Mouse (Mus musculus): Measurements from ENCODE around the gene Nt5e.
"Not testable (repeated sequence)": the region's sequence is repeated elsewhere in the genome, so short reads cannot be mapped to it uniquely, and the experiment has no call there.

Gene Nt5e

DNA sequence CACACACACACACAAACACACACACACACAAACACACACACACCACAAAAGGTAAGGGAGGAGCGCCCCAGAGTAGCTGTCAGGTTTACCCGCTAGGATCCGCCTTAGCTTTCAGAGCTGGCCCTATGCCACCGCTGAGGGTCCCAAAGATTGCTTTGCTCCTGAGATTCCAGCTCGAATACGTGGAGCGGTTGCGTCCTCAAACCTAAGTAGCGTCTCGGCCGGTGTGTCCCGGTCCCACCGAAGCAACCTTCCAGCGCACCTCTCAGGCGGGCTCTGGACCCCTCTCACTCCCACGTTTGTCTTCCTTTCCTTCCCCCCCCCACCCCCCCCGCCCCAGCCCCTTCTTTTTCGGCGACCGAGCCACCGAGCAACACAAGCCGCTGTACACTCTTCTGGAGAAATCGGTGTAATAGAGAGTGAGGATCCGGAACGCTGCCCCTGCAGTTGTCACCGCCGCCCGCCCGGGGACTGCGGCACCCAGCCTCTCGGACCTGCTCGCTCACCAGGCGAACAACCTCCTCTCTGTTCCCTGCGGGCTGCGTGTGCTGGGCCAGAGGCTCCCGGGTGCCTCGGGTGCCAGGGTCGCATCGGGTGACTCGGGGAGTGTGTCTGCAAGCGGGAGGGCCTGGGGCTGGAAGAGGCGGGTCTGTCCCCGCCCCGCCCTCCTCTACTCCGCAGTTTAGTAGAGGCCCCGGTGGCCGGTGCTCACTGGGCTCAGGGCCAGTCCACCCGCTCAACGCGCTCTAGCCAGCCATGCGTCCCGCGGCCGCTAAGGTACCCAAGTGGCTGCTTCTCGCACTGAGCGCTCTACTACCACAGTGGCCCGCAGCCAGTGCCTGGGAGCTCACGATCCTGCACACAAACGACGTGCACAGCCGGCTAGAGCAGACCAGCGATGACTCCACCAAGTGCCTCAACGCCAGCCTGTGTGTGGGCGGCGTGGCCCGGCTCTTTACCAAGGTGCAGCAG, at the start of gene Nt5e:
TSS of gene Nt5e (plus strand) at position 268 of the 972 bp plus-strand sequence.
- peak; percentile 70 for DNase-seq (ENCODE audit: low spot score)

DNA sequence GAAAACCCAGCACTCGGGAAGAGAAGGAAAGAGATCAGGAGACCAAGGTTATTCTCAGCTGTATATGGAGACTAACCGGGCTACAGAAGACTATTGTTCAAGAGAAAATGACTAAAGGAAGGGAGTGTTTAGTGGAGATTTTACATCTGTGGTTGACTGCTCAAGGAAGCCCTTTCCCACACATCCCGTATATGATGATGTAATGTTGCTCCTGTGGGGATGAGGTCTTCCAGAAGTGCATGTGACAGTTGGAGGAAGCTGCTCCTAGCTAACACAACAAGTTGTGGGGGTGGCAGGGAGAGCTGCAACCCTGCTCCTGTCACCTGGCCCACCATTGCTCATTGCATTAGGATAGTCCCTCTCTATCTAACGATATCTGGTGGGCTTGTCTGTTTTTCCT, 49.4 kb upstream of the Nt5e start:
- DNase-seq (ENCODE audit: low spot score): no peak

DNA sequence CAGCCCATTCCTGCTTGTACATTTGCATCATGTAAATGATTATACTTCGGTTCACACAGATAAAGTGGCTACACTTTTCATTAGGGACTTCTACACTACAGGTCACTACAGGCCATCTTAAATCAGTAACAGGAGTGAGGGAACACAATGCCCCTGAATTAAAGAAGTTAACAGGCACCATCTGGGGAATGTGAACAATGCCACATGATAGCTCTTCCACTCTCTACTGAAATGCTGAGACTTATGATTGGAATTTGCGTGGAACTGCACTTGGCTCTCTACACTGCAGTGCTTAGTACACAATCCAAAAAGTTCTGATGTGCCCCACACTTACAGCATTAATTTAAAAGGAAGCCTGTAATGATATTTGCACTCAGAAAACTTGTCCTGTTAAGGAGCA, 47.3 kb upstream of the Nt5e start:
- no peak for DNase-seq (ENCODE audit: low spot score)

DNA sequence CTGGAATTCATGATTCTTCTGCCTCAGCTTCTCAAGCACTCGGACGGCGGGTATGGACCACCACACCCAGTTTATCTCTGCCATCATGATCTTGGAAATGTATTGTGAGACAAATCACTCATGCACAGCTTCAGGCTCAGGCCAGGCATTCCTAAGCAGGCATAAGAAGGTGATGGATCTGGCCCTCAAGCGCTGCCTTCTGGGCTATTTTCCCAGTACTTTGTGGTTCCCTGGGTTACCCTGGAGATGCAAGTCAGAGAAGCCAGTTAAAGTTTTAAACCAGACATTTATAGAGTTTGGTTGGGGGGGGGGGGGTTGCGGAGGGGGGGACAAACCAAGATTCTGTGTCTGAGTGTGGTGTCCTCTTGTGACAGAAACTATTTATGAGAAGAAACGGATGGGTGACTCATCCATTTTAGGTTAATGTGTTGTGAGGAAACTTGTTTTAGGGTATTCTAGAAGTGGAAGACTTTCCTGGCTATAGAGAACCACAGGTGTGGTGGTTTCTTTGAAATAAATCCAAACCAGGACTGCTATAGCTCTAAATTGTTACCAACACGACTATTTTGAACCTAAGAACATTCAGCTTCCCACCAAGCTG, 37.3 kb upstream of the Nt5e start:
- no peak for DNase-seq (ENCODE audit: low spot score)

DNA sequence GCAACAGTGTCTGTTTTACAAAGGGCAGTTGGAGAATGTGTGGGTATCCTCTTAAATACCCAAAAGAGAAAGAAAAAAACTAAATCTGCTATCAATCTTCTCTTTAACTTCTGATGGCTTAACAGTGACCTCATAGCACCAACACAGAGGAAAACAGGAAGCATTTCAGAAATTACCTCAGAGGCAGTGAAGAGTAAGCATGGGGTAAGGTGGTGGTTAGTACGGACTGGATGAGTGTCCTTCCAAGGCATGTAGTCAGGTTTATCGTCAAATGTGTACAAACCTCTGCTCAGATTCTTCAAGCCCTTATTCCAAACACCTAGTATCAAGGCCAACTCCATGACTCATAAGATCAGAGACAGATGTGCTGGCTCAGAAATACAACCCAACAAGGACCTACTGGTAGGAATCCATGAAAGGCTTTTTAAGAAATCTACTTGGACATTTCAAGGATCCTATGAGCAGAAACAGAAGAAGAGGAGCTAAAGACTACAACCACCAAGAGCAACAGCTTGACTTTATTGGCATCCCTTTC, 34.1 kb upstream of the Nt5e start:
- no peak for DNase-seq (ENCODE audit: low spot score)

DNA sequence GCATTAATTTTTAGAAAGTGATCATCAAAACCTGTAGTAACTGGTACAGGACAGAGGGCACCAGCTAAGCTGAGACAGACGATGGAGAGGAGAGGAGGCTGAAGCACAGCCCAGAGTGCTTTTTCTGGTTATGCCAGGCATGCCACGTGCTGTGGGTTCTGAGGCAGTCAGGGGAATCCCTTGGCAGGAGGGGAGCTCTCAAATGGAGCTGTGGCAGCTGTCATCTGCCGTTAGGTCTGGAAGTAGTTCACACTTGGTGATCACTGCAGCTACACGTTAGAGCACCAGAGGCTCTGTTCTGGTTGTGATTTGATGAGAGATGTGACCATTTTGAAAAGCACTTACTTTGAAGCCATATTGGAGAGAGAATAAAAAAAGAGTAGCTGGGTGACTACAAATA, 31.2 kb upstream of the Nt5e start:
- no peak for DNase-seq (ENCODE audit: low spot score)

DNA sequence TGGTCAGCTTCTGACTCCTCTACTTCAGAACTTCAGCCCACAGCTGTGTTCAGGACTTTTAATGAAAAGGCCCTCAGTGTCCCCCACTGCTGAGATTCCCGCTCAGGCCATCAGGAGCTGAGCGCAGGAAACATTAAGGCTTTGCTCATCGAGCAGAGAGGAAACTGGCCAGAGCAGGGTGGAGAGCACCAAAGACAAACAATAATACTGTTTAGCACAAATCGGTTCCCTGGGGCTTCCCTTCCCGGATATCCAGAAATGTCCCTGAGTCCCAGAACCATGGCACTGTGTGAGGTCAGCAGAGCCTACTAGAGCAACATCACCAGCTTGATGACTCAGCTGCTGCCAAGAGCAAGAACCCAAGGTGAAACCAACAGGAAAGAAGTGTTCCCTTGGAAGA, 30.7 kb upstream of the Nt5e start:
- no peak for DNase-seq (ENCODE audit: low spot score)

DNA sequence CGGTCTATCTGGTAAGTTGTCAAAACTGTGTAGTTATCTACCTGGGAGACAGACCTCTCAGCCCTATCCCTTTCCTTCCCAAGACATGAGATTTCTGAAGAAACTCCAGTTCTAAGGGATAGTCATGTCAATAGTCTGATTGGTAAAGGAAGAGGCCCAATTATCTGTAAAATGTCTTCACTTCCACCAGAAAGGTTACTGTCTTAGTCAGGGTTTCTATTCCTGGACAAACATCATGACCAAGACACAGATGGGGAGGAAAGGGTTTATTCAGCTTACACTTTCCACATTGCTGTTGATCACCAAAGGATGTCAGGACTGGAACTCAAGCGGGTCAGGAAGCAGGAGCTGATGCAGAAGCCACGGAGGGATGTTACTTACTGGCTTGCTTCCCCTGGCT, 29.8 kb upstream of the Nt5e start:
- DNase-seq (ENCODE audit: low spot score): not testable (repeated sequence)

DNA sequence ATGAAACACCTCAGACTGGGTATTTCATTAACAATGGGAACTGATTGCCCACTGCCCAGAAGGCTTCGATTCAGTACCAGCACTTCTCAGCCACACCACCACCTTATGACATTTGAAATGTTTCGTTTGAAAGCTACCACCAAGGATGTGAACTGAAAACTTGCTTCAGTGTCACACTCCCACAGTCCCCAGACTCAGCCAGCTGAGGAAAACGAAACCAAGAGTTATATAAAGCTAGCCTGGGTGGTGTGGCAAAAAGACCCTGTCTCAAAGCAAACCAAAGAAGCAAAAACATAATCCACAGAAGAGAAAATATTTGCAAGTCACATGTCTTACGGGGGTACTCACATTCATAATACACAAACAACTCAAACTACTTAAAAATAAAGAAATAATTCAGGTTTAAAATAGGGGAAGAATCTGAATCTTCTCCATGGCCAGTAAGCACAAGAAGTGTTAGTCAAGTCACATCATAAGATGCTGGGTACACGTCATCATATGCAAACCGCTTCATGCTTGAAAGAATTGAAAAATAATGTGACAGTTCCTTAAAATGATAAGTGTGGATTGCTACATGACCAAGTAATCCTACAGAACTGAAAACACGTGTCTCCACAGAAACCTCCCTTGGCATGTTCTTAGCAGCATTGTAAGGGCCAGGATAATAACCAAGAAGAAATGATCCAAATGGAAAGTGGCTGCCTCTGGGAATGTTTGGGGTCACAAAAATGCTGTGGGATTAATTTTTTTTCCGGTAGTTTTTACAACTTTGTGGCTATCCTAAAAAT, 28.9 kb upstream of the Nt5e start:
- DNase-seq (ENCODE audit: low spot score): no peak

DNA sequence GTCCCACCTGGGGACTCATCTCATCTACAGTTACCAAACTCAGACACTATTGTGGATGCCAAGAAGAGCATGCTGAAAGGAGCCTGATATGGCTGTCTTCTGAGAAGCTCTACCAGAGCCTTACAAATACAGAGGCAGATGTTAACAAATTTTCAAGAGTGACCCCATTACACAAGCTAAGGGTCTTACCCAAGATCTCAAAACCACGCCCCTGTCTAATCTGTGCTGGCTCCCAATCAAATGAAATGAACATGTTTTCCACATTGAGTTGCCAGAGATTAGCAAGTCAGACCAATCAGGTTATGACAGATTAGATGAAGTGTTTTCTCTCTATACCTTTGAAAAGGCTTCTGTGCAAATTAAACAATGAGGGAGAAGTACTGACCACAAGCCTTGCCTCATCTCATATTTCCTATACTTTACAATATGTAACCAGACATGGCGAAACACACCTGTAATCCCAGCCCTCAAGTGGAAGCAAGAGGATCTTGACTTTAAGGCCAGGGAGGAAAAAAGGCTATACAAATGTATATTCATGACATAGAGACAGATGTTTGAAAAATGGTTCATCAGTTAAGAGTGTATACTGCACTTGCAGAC, 19.9 kb upstream of the Nt5e start:
- no peak for DNase-seq (ENCODE audit: low spot score)

DNA sequence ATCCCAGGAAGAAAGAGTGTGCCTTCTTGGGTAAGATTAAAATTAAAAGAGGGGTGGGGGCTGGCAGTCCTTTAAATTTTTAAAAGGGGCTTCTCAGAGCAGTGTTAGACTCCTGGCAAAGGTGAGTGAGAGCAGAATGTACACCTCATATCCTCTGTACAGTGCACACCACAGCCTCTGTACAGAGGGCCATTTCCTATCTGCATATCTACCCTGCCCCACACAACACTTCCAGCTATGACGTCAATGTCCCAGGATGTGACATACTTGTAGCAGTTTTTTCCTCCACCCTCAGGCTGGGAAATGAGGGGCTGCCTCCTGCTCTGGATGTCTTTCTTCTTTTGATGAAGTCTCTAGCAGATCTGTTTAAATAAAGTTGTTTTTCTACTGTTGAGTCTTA, 17.9 kb upstream of the Nt5e start:
- no peak for DNase-seq (ENCODE audit: low spot score)

DNA sequence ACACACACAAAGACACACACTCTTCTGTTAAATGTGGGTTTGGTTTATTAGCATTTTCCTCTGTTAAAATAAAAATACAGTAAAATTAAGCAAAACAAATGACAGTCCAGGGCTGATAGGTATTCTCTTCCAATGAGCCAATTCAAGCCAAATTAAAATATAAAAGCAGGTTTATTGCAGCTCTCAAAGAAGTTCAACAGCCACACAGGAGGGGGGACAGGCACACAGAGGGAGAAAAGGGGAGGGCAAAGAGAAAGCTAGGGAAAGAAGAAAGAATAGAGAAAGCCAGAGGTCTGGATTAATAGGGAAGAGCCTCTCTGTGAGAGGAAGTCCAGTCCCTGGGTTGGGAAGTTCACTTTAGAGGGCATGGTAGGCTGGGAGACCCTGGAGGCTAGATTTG, 7.8 kb upstream of the Nt5e start:
- DNase-seq (ENCODE audit: low spot score): no peak

DNA sequence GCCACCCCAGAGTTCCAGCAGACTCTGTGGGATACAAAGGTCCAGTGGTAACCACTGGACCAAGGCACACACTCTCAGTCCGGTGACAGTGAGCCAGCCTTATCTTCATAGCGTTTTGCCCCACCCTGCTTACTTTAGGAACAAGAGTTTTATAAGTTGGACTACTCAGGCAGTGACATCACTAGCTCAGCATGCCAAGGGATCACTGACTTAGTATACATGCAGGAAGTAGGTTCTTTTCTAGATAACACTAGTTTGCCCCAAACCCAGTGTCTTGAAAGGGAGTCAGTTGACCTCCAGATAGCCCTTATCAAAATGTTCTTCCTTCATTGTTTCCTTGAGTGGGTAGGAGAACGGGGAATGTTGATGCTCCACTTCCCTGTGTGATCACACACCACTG, 2.4 kb upstream of the Nt5e start:
- no peak for DNase-seq (ENCODE audit: low spot score)

DNA sequence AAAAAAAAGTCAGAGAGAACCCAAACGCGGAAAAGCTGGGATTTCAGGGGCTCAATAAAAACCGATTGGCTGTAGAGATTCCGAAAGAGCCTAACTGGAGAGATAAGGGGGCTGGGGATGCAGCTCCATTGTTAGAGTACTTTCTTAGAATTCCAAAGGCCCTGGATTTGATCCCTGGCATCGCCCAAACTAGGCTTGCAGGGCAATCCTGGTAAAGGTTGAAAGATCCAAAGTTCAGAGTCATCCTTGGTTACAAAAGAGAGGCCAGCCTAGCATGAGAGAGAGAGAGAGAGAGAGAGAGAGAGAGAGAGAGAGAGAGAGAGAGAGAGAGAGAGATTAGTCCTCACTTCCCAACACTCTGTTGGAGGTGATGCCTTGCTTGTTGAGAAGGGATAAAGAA, 1.7 kb downstream of the Nt5e start:
- no peak for DNase-seq (ENCODE audit: low spot score)

DNA sequence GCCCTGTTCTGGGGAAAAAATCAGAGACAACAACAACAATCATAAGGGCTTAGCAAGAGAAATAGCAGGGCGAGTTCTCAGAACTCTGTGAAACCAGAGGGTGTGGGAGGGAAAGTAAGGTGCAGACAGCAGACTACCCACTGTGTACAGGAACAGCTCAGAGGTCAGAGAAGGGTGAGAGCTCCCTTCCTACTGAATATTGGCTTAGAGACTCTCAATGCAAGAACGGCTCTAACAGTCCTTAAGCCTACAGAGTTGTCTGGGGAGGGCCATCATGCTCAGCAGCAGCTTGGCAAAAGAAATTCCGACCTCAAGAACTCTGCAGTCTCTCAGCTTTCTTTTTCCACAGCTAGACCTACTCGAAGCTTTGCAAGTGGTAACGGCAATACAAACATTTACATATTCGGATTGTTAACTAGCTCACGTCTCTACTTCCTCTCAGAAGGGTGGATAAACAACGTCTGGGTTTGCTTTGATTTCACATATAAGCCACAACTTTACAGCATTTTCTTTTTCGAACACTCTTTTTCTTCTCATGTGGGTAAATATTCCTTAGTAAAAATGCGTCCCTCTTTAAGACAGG, 2.3 kb downstream of the Nt5e start:
- DNase-seq (ENCODE audit: low spot score): no peak

DNA sequence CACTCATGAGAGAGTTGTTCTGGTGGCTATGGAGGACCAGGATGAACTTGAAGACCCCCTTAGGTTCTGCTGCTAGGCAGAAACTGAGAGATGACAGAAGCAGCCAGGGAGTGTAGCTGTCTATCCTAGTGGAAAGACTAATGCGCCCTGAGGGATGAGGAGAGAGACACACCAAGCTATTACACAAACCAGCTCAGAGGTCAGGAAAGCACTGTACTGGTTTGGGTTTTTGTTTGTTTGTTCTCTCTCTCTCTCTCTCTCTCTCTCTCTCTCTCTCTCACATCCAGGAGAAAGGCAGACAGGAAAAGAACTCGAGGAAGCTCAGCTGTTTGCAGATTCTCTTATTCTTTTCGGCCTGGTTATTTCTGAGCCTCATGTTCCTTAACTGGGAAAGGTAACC, 3.3 kb downstream of the Nt5e start:
- DNase-seq (ENCODE audit: low spot score): no peak

DNA sequence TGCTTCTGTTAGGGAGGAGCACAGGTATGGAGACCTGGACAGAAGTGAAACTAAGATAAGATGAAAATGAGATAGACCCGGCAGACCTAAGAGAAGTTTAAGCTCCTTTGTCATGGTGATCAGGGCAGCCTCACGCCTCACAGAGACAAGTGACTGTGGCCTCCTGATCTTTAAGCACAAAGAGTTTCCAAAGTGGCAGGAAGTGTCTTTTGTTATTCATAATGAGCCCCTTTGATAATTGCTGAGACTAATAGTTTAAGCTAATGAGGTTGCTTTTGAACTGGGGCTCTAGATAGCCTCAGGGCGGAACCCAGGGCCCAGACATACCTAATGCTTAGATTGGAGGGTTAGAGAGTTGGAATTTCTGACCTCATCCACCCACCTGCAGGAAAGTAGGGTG, 5.5 kb downstream of the Nt5e start:
- DNase-seq (ENCODE audit: low spot score): no peak

DNA sequence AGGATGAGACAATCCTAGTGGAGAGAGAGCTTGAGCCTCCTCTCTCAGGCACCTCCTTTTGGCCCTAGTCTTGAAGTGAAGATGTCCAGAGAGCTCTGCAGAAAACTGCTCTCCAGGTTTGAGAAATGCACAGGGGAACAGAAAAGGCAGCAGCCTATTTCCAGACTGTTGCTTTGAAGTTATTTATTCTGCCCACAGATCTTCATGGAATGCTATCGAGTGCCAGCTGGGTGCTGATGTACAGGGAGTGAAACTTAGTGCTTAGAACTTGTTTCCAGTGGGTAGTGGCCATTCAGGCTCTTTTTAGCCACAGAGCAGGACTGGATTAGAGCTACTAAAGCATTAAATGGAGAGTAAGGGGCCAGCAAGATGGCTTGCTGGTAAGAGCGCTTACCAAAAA, 8.8 kb downstream of the Nt5e start:
- no peak for DNase-seq (ENCODE audit: low spot score)

DNA sequence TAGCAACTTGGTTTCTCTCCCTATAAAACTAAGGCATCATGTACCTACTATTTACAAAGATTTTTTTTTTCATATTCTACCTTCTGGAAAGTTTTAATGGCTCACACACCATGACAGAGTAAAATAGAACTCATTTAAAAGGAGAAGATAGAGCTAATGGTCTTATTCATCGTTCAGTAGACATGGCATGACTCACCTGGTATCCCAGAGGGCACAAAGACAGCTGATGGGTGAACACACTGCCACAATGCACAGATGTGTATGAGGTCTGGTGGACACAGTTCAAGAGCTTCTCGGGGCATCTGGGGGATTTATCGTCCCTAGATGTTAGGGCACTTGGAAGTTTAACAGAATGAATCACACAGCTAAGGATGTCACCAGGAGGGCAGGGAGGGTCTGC, 13.8 kb downstream of the Nt5e start:
- no peak for DNase-seq (ENCODE audit: low spot score)

DNA sequence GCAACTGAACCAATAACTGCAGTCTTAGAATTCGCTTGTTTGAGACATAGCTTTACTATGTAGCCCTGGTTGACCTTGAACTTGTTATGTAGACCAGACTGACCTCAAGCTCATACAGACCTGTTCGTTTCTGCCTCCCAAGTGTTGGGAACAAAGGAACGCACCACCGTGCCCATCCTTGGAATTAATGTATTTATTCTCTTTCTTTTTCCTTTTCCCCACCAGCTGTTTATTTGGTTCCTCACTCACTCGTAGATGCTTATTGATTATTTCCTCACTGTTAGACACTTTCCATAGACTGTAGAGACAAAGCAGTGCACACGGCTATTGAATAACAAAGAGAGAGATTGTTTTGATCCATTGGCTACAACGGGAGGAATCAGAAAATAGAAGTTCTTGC, 15.2 kb downstream of the Nt5e start:
- no peak for DNase-seq (ENCODE audit: low spot score)

DNA sequence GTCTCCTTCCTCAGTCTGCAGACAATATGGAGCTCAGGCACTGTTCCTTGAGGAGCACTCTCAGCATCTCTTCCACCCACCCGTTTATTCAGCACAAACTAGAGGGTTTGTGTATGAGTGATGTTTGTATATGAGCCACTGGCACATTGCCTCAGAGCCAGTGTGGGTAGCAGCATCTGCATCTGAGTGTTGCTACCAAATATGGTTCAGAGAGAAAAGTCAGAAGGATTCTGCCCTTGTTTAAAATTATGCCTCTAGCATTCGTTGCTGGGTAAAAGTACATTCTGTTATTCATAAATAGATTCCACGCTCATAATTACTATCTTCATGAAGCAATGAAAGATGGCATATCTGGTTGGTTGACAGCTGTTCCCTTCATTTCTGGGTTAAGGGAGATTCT, 15.7 kb downstream of the Nt5e start:
- no peak for DNase-seq (ENCODE audit: low spot score)

DNA sequence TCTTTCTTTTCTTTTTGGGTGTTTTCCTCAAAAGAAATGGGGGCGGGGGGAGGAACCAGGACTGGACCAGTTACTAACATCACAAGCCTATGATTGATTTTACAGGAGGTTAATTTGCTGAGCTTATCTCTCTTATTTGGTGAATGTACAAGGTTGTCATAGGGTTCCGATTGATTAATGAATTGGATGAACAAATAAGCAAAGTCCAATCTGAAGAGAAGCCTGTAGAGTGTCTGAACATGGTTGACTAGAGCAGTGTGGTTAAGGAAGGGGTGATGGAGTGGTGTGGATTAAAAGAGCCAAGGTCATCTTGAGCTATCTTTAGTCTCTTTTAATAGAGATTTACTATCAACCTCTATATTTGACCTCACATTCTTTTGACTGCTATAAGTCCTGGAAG, 17.4 kb downstream of the Nt5e start:
- no peak for DNase-seq (ENCODE audit: low spot score)

Data from urinary bladder, postnatal 14 days (tissue).